Mouse (Mus musculus) urinary bladder, adult 2 months (tissue): ENCODE data around the gene Odf3b. TPM values are rescaled to one million over a fixed set of nuclear protein-coding genes. Genes with fewer than 3 reads are reported as not detected.

Experiments
- DNase-seq: peaks from one replicate; pipeline ENCODE4 v3.0.0; 2022; ENCODE audit warnings: low spot score
- polyA plus RNA-seq: library from polyadenylated mRNA; depleted of rRNA; stranded (reverse); fragments of >200 nt; gene quantifications from 2 replicates; pipeline ENCODE4 v1.2.3, GENCODE M21; 2012; rRNA removed

Odf3b gene
- polyA plus RNA-seq, result 2.7 and 3.0 TPM in 2 replicates

GRCm38 (mm10) chr15:89378831-89379401, at the start of gene Odf3b:
Odf3b (minus strand) TSS chr15:89379282.
- no peak for DNase-seq

- DNase-seq, result no peak
Observed at GRCm38 (mm10) chr15:89428136-89428790, 49.2 kb upstream of the Odf3b start.

- no peak for DNase-seq
Observed at GRCm38 (mm10) chr15:89426716-89427115, 47.6 kb upstream of the Odf3b start.

GRCm38 (mm10) chr15:89425711-89426121, 46.6 kb upstream of the Odf3b start, which contains the start of gene Cpt1b:
Cpt1b (minus strand) TSS chr15:89425863.
- no peak for DNase-seq

- no peak for DNase-seq
Observed at GRCm38 (mm10) chr15:89424621-89425020, 45.5 kb upstream of the Odf3b start.

- DNase-seq, result no peak
Observed at GRCm38 (mm10) chr15:89421938-89422337, 42.9 kb upstream of the Odf3b start.

GRCm38 (mm10) chr15:89415282-89415681, 36.2 kb upstream of the Odf3b start:
- DNase-seq, result no peak

- DNase-seq, result no peak
Observed at GRCm38 (mm10) chr15:89410118-89410517, 31.0 kb upstream of the Odf3b start, which contains the start of gene Syce3. Syce3 (minus strand) TSS chr15:89410503.

- DNase-seq, result no peak
Observed at GRCm38 (mm10) chr15:89406691-89407090, 27.6 kb upstream of the Odf3b start.

- no peak for DNase-seq
Observed at GRCm38 (mm10) chr15:89404831-89405623, 25.9 kb upstream of the Odf3b start.

GRCm38 (mm10) chr15:89402471-89402870, 23.4 kb upstream of the Odf3b start:
- DNase-seq, result no peak

GRCm38 (mm10) chr15:89399716-89400115, 20.6 kb upstream of the Odf3b start:
- no peak for DNase-seq

- no peak for DNase-seq
Observed at GRCm38 (mm10) chr15:89398146-89398545, 19.1 kb upstream of the Odf3b start.

GRCm38 (mm10) chr15:89396883-89397282, 17.8 kb upstream of the Odf3b start:
- DNase-seq, result no peak

GRCm38 (mm10) chr15:89390081-89390480, 11.0 kb upstream of the Odf3b start:
- no peak for DNase-seq

GRCm38 (mm10) chr15:89387127-89387526, 8.0 kb upstream of the Odf3b start:
- no peak for DNase-seq

GRCm38 (mm10) chr15:89384617-89385016, 5.5 kb upstream of the Odf3b start, which contains the start of gene Klhdc7b:
Klhdc7b (plus strand) TSS chr15:89384917.
- no peak for DNase-seq

GRCm38 (mm10) chr15:89379429-89379828, 347 bp upstream of the Odf3b start:
- DNase-seq, result no peak

- no peak for DNase-seq
Observed at GRCm38 (mm10) chr15:89377938-89378828, 899 bp downstream of the Odf3b start.

GRCm38 (mm10) chr15:89377362-89377761, 1.7 kb downstream of the Odf3b start:
- no peak for DNase-seq

GRCm38 (mm10) chr15:89376957-89377356, 2.1 kb downstream of the Odf3b start, which contains the start of gene Tymp:
Tymp (minus strand) TSS chr15:89377039.
- DNase-seq, result no peak
